Mouse (Mus musculus): ENCODE results near the gene Lars2. TPM values are rescaled to one million over a fixed set of nuclear protein-coding genes. Genes with fewer than 3 reads are reported as not detected.

Lars2 gene
- total and polyA plus RNA-seq, 2 experiments from 2014 or later = 33.1 to 986 TPM

- Histone ChIP-seq H3K9ac (replicated peaks; ENCODE audit: low read depth, low read length) (no peak overlapping the region), H3K27me3 (ENCODE audit: control insufficient read depth, insufficient read depth, low read length) (no peaks in the 10 kb centered on the region), H3K4me2 (ENCODE audit: low read depth, low read length) (no peak overlapping the region), H3K36me3 (replicated peaks; ENCODE audit: control insufficient read depth, insufficient read depth, low read length) (no peaks in the 10 kb centered on the region), H3K4me1 (ENCODE audit: control insufficient read depth, insufficient read depth) (peaks cover 37% of the 10 kb centered on the region), H3K4me3 (ENCODE audit: low read depth, low read length) (no peak overlapping the region), H3K27ac (ENCODE audit: low read depth) (peak overlapping the region; percentile 58; the same call in 1 of the 2 replicates), H3K9me3 (replicated peaks; ENCODE audit: control insufficient read depth, low read length) (no peaks in the 10 kb centered on the region)
- DNase-seq (ENCODE audit: low spot score) (no peak), ATAC-seq (ENCODE audit: insufficient read depth, low read depth) (no peak)
- TF ChIP-seq CTCF (IDR thresholded peaks at IDR 0.05; ENCODE audit: low read depth) = no peak
These were observed 102.4 kb downstream of the Lars2 start for GRCm38 (mm10) chr9:123469087-123469486.

GRCm38 (mm10) chr9:123473377-123473776 is 106.7 kb downstream of the Lars2 start:
- H3K9ac ChIP-seq (replicated peaks; ENCODE audit: low read depth, low read length) = no peak overlapping the region
- peaks cover 18% of the 10 kb centered on the region for H3K4me1 ChIP-seq (ENCODE audit: control insufficient read depth, insufficient read depth)
- DNase-seq (ENCODE audit: low spot score) = no peak
- H3K4me3 ChIP-seq (ENCODE audit: low read depth, low read length) = no peak overlapping the region
- no peaks in the 10 kb centered on the region for H3K9me3 ChIP-seq (replicated peaks; ENCODE audit: control insufficient read depth, low read length)
- H3K4me2 ChIP-seq (ENCODE audit: low read depth, low read length) = no peak overlapping the region
- H3K27ac ChIP-seq (ENCODE audit: low read depth) = peak overlapping the region; percentile 22; the same call in 1 of the 2 replicates
- 0 out of 2 replicates have a peak, but pooled peaks have one; percentile 22 for ATAC-seq (ENCODE audit: insufficient read depth, low read depth)
- no peak for TF ChIP-seq CTCF (IDR thresholded peaks at IDR 0.05; ENCODE audit: low read depth)
- no peak for TF ChIP-seq EP300 (IDR thresholded peaks at IDR 0.05; ENCODE audit: low read depth)
- H3K36me3 ChIP-seq (replicated peaks; ENCODE audit: control insufficient read depth, insufficient read depth, low read length) = no peaks in the 10 kb centered on the region
- no peaks in the 10 kb centered on the region for H3K27me3 ChIP-seq (ENCODE audit: control insufficient read depth, insufficient read depth, low read length)

DNA sequence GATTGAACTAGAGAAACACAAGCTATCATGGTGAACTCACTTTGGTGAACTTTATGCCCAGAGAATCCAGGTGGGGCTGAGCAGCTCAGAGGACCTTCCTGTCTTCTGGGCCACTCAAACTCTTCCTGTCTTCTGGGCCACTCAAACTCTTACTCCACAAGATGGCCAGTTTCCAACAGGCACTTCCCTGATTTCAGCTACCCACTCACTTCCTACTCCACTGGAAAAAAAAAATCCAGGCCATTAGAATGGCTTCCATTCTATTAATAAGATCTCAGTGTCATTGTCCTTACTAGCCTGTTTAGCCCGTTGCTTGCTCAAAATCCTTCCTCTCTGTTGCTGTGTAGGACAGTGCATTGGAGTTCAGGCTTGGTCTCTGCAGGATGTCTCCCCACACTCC is 108.8 kb downstream of the Lars2 start:
- no peaks in the 10 kb centered on the region for H3K36me3 ChIP-seq (replicated peaks; ENCODE audit: control insufficient read depth, insufficient read depth, low read length)
- no peak overlapping the region for H3K4me2 ChIP-seq (ENCODE audit: low read depth, low read length)
- DNase-seq (ENCODE audit: low spot score) (no peak), ATAC-seq (ENCODE audit: insufficient read depth, low read depth) (no peak)
- TF ChIP-seq EP300 (IDR thresholded peaks at IDR 0.05; ENCODE audit: low read depth) = peak; percentile 56; the same call in 1 of the 2 replicates
- TF ChIP-seq CTCF (IDR thresholded peaks at IDR 0.05; ENCODE audit: low read depth) = no peak
- no peaks in the 10 kb centered on the region for H3K27me3 ChIP-seq (ENCODE audit: control insufficient read depth, insufficient read depth, low read length)
- WGBS = 53% methylated on average over 1 of the region's 1 CpGs
- no peak overlapping the region for H3K4me3 ChIP-seq (ENCODE audit: low read depth, low read length)
- H3K27ac ChIP-seq (ENCODE audit: low read depth) = peak overlapping the region; percentile 58
- peaks cover 18% of the 10 kb centered on the region for H3K4me1 ChIP-seq (ENCODE audit: control insufficient read depth, insufficient read depth)
- H3K9ac ChIP-seq (replicated peaks; ENCODE audit: low read depth, low read length) = no peak overlapping the region
- no peaks in the 10 kb centered on the region for H3K9me3 ChIP-seq (replicated peaks; ENCODE audit: control insufficient read depth, low read length)

GRCm38 (mm10) chr9:123478031-123478585 is 111.4 kb downstream of the Lars2 start:
- Histone ChIP-seq H3K4me3 (ENCODE audit: low read depth, low read length) (peak overlapping the region; percentile 64), H3K9ac (replicated peaks; ENCODE audit: low read depth, low read length) (peak overlapping the region; percentile 27), H3K9me3 (replicated peaks; ENCODE audit: control insufficient read depth, low read length) (no peaks in the 10 kb centered on the region), H3K4me2 (ENCODE audit: low read depth, low read length) (peak overlapping the region; percentile 76), H3K27me3 (ENCODE audit: control insufficient read depth, insufficient read depth, low read length) (no peaks in the 10 kb centered on the region), H3K36me3 (replicated peaks; ENCODE audit: control insufficient read depth, insufficient read depth, low read length) (0 out of 2 replicates have a peak, but pooled peaks cover 10% of the 10 kb centered on the region), H3K4me1 (ENCODE audit: control insufficient read depth, insufficient read depth) (peaks cover 39% of the 10 kb centered on the region), H3K27ac (ENCODE audit: low read depth) (peak overlapping the region; percentile 74)
- WGBS = under 1% methylated on average over 29 of the region's 29 CpGs
- DNase-seq (ENCODE audit: low spot score) = no peak
- ATAC-seq (ENCODE audit: insufficient read depth, low read depth) = peak; percentile 42
- TF ChIP-seq CTCF (IDR thresholded peaks at IDR 0.05; ENCODE audit: low read depth) = peak; percentile 27
- TF ChIP-seq EP300 (IDR thresholded peaks at IDR 0.05; ENCODE audit: low read depth) = no peak

- 0 out of 2 replicates have a peak, but pooled peaks cover 14% of the 10 kb centered on the region for H3K36me3 ChIP-seq (replicated peaks; ENCODE audit: control insufficient read depth, insufficient read depth, low read length)
- H3K9me3 ChIP-seq (replicated peaks; ENCODE audit: control insufficient read depth, low read length) = no peaks in the 10 kb centered on the region
- peak within 1 kb of the TSS; percentile 89 for H3K27ac ChIP-seq (ENCODE audit: low read depth)
- peak; percentile 90 for ATAC-seq (ENCODE audit: insufficient read depth, low read depth)
- H3K27me3 ChIP-seq (ENCODE audit: control insufficient read depth, insufficient read depth, low read length) = no peaks in the 10 kb centered on the region
- H3K4me3 ChIP-seq (ENCODE audit: low read depth, low read length) = peak within 1 kb of the TSS; percentile 64
- peak within 1 kb of the TSS; percentile 80 for H3K9ac ChIP-seq (replicated peaks; ENCODE audit: low read depth, low read length)
- TF ChIP-seq EP300 (IDR thresholded peaks at IDR 0.05; ENCODE audit: low read depth) = no peak
- TF ChIP-seq CTCF (IDR thresholded peaks at IDR 0.05; ENCODE audit: low read depth) = no peak
- H3K4me1 ChIP-seq (ENCODE audit: control insufficient read depth, insufficient read depth) = peaks cover 41% of the 10 kb centered on the region
- WGBS = under 1% methylated on average over 46 of the region's 57 CpGs
- peak within 1 kb of the TSS; percentile 98 for H3K4me2 ChIP-seq (ENCODE audit: low read depth, low read length)
- no peak for DNase-seq (ENCODE audit: low spot score)
These were observed 112.0 kb downstream of the Lars2 start, which contains the start of gene Limd1 for GRCm38 (mm10) chr9:123478586-123479195. TSS of gene Limd1 (plus strand) at chr9:123478706.

Data from heart, postnatal 0 days (tissue).